16 mouse cellular contexts compared by ENCODE assay signal in the genomic region with DNA sequence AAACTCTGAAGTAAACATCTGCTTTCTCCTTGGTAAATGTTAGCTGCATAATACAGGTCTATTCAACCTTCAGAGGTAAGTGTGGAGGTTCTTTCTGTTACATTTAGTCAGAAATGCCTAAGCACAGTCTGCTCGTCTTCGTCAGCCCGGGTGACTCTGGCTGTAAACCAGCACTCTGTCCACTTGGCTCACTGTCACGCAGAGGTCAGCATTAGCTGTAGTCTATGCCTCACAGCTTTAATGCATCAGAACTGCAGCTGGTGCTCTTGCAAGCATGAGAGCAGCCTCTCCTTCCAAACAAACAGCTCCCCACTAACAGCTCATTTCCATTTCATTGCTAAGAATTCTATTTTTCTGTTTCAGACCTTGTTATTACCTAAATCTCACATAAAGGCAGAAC. TPM values are rescaled to one million over a fixed set of nuclear protein-coding genes. Genes with fewer than 3 reads are reported as not detected.
DNase-seq lines count a peak whose midpoint lies in the region; ATAC-seq and TF ChIP-seq lines count a peak whose summit lies in the region.
"Had no signal": no experiment of that assay in that cellular context is flagged by ENCODE, and none has a peak within 500 bp of the region (broad histone marks: within the 10 kb centered on the region; RNA-seq: fewer than 3 reads in every experiment).

No protein-coding gene starts in this region.

- no peaks in the 10 kb centered on the region for H3K4me1 ChIP-seq in kidney, adult 2 months (ENCODE audit: control insufficient read depth, insufficient read depth, low read length)
- no peaks in the 10 kb centered on the region for H3K4me1 ChIP-seq in lung, postnatal 0 days (ENCODE audit: insufficient read depth, low read depth, low read length)
- H3K4me1 ChIP-seq: embryonic facial prominence, embryonic 12.5 days; forebrain, embryonic 12.5 days; hindbrain, embryonic 15.5 days had no signal

- TF ChIP-seq POLR2A in kidney, adult 2 months (IDR thresholded peaks at IDR 0.05; ENCODE audit: low read depth, low read length): no peak

- H3K36me3 ChIP-seq in kidney, adult 2 months (ENCODE audit: control insufficient read depth, insufficient read depth, low read length): peaks cover 4% of the 10 kb centered on the region
- no peaks in the 10 kb centered on the region for H3K36me3 ChIP-seq in lung, postnatal 0 days (ENCODE audit: insufficient read depth, low read length)

- no peak for TF ChIP-seq EP300 in lung, postnatal 0 days (IDR thresholded peaks at IDR 0.05)

- no peak overlapping the region for H3K4me2 ChIP-seq in lung, postnatal 0 days (replicated peaks; ENCODE audit: low read depth, low read length)
- H3K4me2 ChIP-seq: embryonic facial prominence, embryonic 12.5 days; forebrain, embryonic 12.5 days; hindbrain, embryonic 15.5 days; liver, embryonic 11.5 days had no signal

- H3K9me3 ChIP-seq in lung, postnatal 0 days (ENCODE audit: low read length): no peaks in the 10 kb centered on the region
- H3K9me3 ChIP-seq: embryonic facial prominence, embryonic 12.5 days; forebrain, embryonic 12.5 days; hindbrain, embryonic 15.5 days had no signal

- no peak overlapping the region for H3K9ac ChIP-seq in lung, postnatal 0 days (replicated peaks; ENCODE audit: low read depth)
- H3K9ac ChIP-seq: embryonic facial prominence, embryonic 12.5 days; forebrain, embryonic 12.5 days; hindbrain, embryonic 15.5 days had no signal

- peak; percentile 65 for ATAC-seq in lung, postnatal 0 days

- no peak overlapping the region for H3K4me3 ChIP-seq in kidney, adult 2 months (ENCODE audit: insufficient read depth, low read depth, low read length)
- H3K4me3 ChIP-seq in lung, postnatal 0 days (ENCODE audit: low read depth, low read length): no peak overlapping the region
- H3K4me3 ChIP-seq: embryonic facial prominence, embryonic 12.5 days; forebrain, embryonic 12.5 days; hindbrain, embryonic 15.5 days had no signal

- DNase-seq in kidney, adult 2 months: peak; percentile 19
- no peak for DNase-seq in kidney, adult 18-20 months
- DNase-seq in adipocyte (ENCODE audit: low spot score): peak; percentile 21
- peak; percentile 24 for DNase-seq in gastrocnemius, postnatal 10 days
- peak; percentile 79 for DNase-seq in lung, postnatal 0 days (ENCODE audit: low spot score)
- DNase-seq in layer of hippocampus, adult 18-20 months (ENCODE audit: low spot score in 2 of 2): no peak
- DNase-seq in layer of hippocampus, adult 11-12 months (ENCODE audit: low spot score): no peak
- DNase-seq: cerebellum, adult 9-11 months; right cerebral cortex, postnatal 14 days; thymus, adult 2 months had no signal

- 44% methylated on average over 4 of the region's 4 CpGs for WGBS in kidney, adult 2 months
- 62% methylated on average over 4 of the region's 4 CpGs for WGBS in lung, postnatal 0 days

- TF ChIP-seq CTCF in kidney, adult 2 months (conservative IDR thresholded peaks at IDR 0.05; ENCODE audit: insufficient read depth, insufficient read length, low read depth, low read length): no peak
- no peak; the same call in 1 of the 2 replicates for TF ChIP-seq CTCF in lung, postnatal 0 days (IDR thresholded peaks at IDR 0.05)

- H3K27ac ChIP-seq in kidney, adult 2 months (ENCODE audit: insufficient read depth, low read depth, low read length): no peak overlapping the region
- no peak overlapping the region for H3K27ac ChIP-seq in lung, postnatal 0 days (ENCODE audit: low read length)
- H3K27ac ChIP-seq: embryonic facial prominence, embryonic 12.5 days; forebrain, embryonic 12.5 days; hindbrain, embryonic 15.5 days had no signal

- H3K27me3 ChIP-seq in kidney, adult 2 months (replicated peaks; ENCODE audit: control insufficient read depth, insufficient read depth, low read length): no peaks in the 10 kb centered on the region
- H3K27me3 ChIP-seq in lung, postnatal 0 days (replicated peaks; ENCODE audit: insufficient read depth, low read length): no peaks in the 10 kb centered on the region
- H3K27me3 ChIP-seq: embryonic facial prominence, embryonic 12.5 days; forebrain, embryonic 12.5 days; hindbrain, embryonic 15.5 days had no signal

RNA-seq across cellular contexts. Expression of gene Ube2d2b, which starts 22.4 kb away (rescaled TPM):
- 0.08 TPM in 1 of 2 replicates, not detected in the other for polyA plus RNA-seq in kidney, adult 2 months (2012; rRNA removed)
- not detected for total RNA-seq in gastrocnemius, postnatal 10 days (2021)
- 0.11 and 0.15 TPM in 2 replicates for polyA plus RNA-seq in lung, postnatal 0 days (2015; fragmentation: Nextera tagmentation; extraction: Ambion mirVana)
- total RNA-seq in layer of hippocampus, adult 18-20 months (2021): not detected
- total RNA-seq: left cerebral cortex, adult 8-10 months had no signal
- polyA plus RNA-seq: large intestine, adult 2 months had no signal

Comparison
In these comparisons a context has a peak if more than half of its experiments do, and no peak if none do; other contexts are left out.
1. DNase-seq: peak in kidney, adult 2 months (single experiment), adipocyte (single experiment), gastrocnemius, postnatal 10 days (single experiment) and lung, postnatal 0 days (single experiment); none in kidney, adult 18-20 months (single experiment), layer of hippocampus, adult 18-20 months (0 of 2) and layer of hippocampus, adult 11-12 months (single experiment).